Mouse (Mus musculus) frontal cortex, postnatal 10 days (tissue): ENCODE data around the gene Tmem190.
"Not testable (repeated sequence)": the region's sequence is repeated elsewhere in the genome, so short reads cannot be mapped to it uniquely, and the experiment has no call there.

Experiments used
- DNase-seq, 2 experiments: peaks; one replicate each; pipeline ENCODE4 v3.0.0; 2022; ENCODE audit warnings: low spot score in 2 of 2, mixed read lengths in 1 of 2

Gene Tmem190

DNA sequence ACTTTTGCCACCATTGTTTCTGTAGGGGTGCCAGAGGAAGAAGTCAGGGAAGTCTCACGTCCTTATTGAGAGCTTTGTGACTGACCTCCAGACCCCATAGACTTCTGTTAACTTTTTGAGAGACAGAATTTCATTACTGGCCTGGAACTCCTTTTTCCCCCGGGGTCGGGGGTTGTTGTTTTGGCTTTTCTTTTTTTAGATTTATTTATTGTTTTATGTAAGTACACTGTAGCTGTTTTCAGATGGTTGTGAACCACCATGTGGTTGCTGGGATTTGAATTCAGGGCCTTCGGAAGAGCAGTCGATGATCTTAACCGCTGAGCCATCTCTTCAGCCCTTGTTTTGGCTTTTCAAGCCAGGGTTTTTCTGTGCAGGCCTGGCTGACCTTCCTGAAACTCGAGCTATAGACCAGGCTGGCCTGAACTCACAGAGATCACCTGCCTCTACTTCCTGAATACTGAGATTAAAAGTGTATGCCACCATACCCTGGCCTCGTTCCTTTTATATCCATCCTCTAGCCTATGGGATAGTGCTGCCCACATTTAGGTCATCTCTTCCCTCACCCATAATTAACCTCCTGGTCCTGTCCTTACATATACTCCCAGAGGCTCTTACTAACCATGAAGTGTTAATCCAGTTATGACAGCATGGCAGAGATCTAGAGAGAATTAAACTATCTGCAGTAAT, 30.5 kb downstream of the Tmem190 start:
- no peak for DNase-seq

DNA sequence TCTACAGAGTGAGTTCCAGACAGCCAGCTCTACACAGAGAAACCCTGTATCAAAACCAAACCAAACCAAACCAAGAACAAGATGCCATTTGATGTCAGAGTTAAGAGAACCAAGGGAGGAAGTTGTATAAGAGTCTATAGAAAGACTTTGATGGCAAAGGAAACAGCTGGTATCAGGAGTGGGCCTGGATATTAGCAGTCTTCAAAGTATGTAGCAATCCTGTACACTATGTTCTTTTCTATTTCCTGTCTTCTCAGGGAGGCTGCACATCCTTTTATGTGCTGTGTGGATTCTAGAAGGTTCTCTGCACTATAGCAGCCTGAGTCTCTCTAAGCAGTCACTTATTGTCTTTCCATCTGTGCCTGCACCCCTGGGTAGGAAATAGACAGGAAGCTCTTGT, 33.8 kb downstream of the Tmem190 start:
- DNase-seq = no peak

DNA sequence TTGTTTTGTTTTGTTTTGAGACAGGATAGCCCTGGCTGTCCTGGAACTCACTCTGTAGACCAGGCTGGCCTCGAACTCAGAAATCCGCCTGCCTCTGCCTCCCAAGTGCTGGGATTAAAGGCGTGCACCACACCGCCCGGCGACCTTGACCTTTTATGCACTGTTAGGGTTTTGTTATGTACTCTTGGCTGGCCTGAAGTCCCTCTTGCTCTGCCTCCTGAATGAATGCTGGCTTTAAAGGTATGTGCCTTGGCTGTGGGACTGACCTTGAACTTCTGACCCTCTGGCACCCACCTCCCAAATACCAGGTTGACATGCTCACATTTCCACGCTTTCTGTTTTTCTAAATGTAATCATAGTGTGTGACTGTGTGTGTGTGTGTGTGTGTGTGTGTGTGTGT, 38.2 kb downstream of the Tmem190 start:
- not testable (repeated sequence) for DNase-seq

DNA sequence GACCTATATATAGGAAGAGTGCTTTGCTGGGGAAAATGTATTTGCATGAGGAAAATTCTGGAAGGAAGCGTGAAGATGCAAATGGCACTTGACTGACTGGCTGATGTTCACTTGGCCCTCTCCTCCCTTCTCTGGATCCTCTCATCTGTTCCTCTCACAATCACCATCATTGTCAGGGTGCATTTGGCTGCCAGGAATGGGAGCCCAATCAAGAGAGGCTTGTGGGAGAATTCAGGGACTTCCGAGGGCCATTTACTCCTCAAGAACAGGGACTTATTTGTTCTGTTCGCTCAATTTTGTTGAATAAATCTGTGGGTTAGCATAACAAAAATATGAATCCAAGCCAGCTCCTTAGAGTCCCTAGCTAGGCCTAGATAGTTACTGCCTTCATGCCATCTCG, 39.0 kb downstream of the Tmem190 start:
- DNase-seq = no peak

DNA sequence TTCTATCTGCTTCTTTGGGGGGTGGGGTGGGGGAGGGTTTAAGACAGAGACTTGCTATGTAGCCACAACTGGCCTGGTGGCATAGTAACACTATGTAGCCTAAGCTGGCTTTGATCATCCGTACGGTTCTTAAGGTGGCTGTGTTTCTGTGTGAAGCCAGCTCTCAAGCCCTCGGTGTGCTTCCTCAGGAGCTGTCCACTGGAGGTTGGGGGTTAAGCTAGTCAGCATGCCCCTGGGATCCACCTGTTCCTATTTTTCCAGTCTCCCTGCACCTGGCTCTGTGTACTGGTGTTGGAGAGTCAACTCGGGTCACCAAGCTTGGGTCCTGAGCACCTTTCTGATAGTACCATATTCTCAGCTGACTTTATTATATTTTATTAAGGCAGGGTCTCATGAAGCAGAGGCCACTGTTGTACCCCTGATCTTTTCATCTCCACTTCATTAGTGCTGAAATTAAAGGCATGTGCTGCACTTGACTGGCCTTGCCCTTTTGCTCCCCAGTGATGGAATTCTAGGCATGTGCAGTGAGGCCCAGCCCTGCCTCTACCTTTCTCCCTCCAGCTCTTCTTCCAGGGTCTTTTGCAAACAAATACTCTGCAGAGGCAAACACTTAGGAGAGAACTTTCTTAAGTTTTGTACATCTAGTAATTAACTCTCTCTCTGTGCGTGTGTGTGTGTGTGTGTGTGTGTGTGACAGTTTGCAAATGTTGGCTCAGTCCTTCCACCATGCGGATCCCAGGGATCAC, 39.6 kb downstream of the Tmem190 start:
- DNase-seq = no peak

DNA sequence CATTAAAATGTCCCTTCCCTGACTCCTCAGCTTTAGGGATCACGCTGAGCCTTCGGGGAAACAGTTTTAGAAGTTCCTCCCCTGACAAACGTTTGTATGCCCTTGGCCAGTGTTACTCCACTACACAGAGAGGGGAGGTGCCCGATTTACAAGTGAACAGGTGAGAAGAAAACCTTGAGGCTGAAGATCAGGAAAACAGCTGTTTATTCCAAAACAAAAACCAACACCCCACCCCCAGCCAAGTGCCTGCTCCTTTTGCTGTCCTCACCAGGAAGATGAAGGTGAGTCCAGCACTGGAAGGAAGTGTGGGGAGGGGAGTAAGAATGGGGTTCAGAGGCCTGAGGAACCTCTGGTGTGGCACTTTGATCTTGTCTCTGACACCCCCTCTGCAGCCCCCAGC, 42.6 kb downstream of the Tmem190 start:
- DNase-seq = no peak

DNA sequence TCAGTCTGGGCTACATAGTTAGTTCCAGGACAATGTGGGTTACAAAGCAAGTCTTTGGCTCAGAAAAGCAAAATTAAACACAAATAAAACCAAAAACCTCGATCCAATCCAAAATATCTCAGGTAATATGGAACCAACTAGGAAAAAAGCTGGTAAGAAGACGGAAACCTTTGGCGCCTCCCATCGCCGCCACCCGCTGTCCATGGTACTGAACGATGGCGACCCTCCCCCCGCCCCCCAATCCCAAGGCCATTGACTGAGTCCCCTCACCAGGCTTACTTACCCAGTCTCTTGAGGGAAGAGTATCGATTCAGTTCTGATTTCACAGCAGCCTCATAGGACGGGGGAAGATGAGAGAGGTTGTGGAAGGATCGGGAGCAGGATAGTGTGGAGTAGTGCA, 47.7 kb downstream of the Tmem190 start:
- no peak for DNase-seq
